Mouse (Mus musculus): ENCODE measurements around the gene 2310034C09Rik.
"Not testable (repeated sequence)": the region's sequence is repeated elsewhere in the genome, so short reads cannot be mapped to it uniquely, and the experiment has no call there.

2310034C09Rik gene

GRCm38 (mm10) chr16:88758547-88758946, at the start of gene 2310034C09Rik:
2310034C09Rik (plus strand) TSS chr16:88758847.
- not testable (repeated sequence) for DNase-seq (ENCODE audit: low spot score)

GRCm38 (mm10) chr16:88710757-88711156, 47.9 kb upstream of the 2310034C09Rik start:
- no peak for DNase-seq (ENCODE audit: low spot score)

- DNase-seq (ENCODE audit: low spot score): no peak
Observed at GRCm38 (mm10) chr16:88711245-88711644, 47.4 kb upstream of the 2310034C09Rik start.

DNA sequence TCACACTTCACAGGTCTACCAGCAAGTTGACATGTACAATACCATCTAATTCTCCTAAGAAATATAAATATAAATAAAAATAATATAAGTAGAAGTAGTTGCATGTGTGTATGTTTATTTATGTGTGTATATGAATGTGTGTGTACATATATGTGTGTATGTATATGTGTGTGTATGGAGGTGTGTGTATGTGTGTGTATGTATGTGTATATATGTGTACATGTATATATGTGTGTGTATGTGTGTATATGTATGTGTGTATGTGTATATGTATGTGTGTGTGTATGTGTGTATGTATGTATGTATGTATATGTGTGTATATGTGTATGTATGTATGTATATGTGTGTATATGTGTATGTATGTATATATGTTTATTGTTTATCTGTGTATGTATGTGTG, 42.1 kb upstream of the 2310034C09Rik start:
- DNase-seq (ENCODE audit: low spot score): no peak

DNA sequence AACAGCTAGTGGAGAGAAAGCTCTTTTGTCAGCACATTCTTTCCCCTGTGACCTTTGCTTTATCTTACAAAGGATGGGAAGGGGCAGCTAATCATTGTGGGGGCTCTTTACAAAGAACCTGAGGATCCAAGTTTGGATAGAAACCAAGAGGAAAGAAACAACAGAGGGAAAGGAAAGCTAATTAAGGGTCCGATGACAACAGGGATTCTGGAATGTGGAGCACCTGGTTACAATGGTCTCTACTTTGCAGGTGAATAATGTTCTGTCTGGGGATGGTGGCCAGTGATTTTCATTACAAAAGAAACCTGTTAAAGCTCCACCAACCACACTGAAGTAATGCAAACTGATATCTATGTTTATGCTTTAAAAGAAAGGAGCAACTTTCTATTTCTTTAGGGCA, 38.6 kb upstream of the 2310034C09Rik start:
- no peak for DNase-seq (ENCODE audit: low spot score)

DNA sequence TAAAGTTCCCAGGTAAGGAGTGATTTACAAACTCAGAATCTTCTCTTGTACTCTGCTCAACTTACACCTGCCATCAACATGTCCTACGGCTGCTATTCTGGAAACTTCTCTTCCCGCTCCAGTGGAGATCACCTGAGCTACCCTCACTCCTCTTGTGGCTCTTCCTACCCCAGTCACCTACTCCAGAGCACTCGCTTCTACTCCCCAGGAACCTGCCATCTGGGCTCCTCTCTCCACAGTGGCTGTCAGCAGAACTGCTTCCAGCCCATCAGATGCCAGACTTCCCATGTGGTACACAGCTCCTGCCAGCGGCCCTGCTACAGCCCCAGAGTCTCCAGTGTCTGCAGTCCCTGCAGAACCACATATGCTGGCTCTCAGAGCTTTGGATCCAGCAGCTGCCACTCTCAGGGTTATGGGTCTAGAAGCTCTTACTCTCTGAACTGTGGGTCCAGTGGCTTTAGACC, 29.8 kb upstream of the 2310034C09Rik start, which contains the start of gene Krtap13-1:
Gene Krtap13-1, plus strand, starts transcription at position 51 of the 464 bp plus-strand sequence.
- DNase-seq (ENCODE audit: low spot score): no peak

DNA sequence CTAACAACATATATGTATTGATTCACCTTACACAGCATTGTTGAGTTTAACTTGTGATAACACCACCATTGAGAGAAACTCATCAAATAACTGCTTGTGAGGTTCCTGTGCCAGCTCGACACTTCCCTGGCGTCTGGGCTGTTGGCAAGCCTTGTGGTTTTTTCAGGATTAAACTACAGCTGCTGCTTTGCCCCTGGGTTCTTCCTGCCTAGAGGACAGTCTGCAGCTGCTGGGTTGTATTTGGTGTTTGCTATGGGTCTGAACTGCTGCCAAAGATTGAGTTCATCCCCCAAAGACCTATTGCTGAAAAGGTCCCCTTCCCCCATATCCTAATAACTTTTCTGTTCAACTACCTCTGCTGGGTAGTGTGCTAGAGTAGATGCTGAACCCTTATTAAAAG, 23.3 kb upstream of the 2310034C09Rik start:
- no peak for DNase-seq (ENCODE audit: low spot score)

- no peak for DNase-seq (ENCODE audit: low spot score)
Observed at GRCm38 (mm10) chr16:88744750-88745340, 13.8 kb upstream of the 2310034C09Rik start.

GRCm38 (mm10) chr16:88747943-88748342, 10.7 kb upstream of the 2310034C09Rik start:
- no peak for DNase-seq (ENCODE audit: low spot score)

- not testable (repeated sequence) for DNase-seq (ENCODE audit: low spot score)
Observed at GRCm38 (mm10) chr16:88751535-88751934, 7.1 kb upstream of the 2310034C09Rik start, which contains the start of gene Krtap13. Krtap13 (minus strand) TSS chr16:88751635.

DNA sequence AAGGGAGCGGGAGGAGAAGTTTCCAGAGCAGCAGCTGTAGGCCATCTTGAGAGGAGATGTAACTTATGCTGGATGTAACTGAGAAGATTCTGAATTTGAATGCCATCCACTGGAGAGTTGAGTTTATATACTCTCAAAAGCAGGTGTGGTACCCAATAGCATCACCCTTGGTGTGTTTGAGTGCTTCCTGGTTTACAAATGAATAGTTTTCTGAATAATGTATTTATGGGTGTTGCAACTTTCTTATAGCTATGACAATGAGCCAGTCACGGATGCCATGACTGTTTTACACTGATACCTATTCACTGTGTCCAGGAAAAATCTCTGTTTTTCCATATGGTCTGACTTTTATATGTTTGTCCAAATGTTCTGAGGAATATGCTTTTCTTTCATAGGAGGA, 15.5 kb downstream of the 2310034C09Rik start, which contains the start of gene 2310057N15Rik:
Gene 2310057N15Rik, minus strand, starts transcription at position 101 of the 400 bp plus-strand sequence.
- DNase-seq (ENCODE audit: low spot score): no peak

GRCm38 (mm10) chr16:88777596-88777995, 18.9 kb downstream of the 2310034C09Rik start, which contains the start of gene Gm5965:
Gm5965 (plus strand) TSS chr16:88777896.
- no peak for DNase-seq (ENCODE audit: low spot score)

- DNase-seq (ENCODE audit: low spot score): no peak
Observed at GRCm38 (mm10) chr16:88786786-88787185, 28.1 kb downstream of the 2310034C09Rik start.

All from spleen, adult 12 weeks (tissue).